Mouse (Mus musculus): ENCODE results near the gene Creld1.

- no peak for TF ChIP-seq GATA1 (IDR thresholded peaks at IDR 0.05; ENCODE audit: borderline replicate concordance, low read length)
- TF ChIP-seq FLI1 (IDR thresholded peaks at IDR 0.05; ENCODE audit: low read length), result no peak
These were observed 6.3 kb downstream of the Creld1 start for GRCm38 (mm10) chr6:113489410-113489809.

Measured in megakaryocyte, embryonic 14.5 days (primary cell).